Mouse (Mus musculus) forebrain, embryonic 11.5 days (tissue): ENCODE measurements around the gene Atg14. TPM values are rescaled to one million over a fixed set of nuclear protein-coding genes. Genes with fewer than 3 reads are reported as not detected.
"Not testable (repeated sequence)": the region's sequence is repeated elsewhere in the genome, so short reads cannot be mapped to it uniquely, and the experiment has no call there.

Experiments
- ATAC-seq: fragments of 200-750 bp; cut with Nextera tagmentation; replicated peaks from 2 replicates; pipeline ENCODE4 v1.8.0; 2017; ENCODE audit warnings: moderate TSS enrichment; ENCODE audit not compliant: low FRiP score
- DNase-seq: peaks from one replicate; pipeline ENCODE4 v3.0.0-alpha.2; 2017; ENCODE audit warnings: low spot score
- H3K27ac ChIP-seq: fragments of 300-500 bp; sonication (generic); 2 replicates; pipeline ENCODE4 v1.5.1; 2014; ENCODE audit warnings: low read depth, low read length
- H3K27me3 ChIP-seq: fragments of 300-500 bp; sonication (generic); 2 replicates; pipeline ENCODE4 v1.6.1; 2014; ENCODE audit warnings: mild to moderate bottlenecking, low read length, mixed read lengths; ENCODE audit not compliant: control insufficient read depth, insufficient read depth
- H3K36me3 ChIP-seq: fragments of 300-500 bp; sonication (generic); 2 replicates; pipeline ENCODE4 v1.6.1; 2014; ENCODE audit warnings: mild to moderate bottlenecking, low read length, moderate library complexity, mixed read lengths; ENCODE audit not compliant: control insufficient read depth, insufficient read depth
- H3K4me1 ChIP-seq: fragments of 300-500 bp; sonication (generic); replicated peaks from 2 replicates; pipeline ENCODE4 v1.6.1; 2014; ENCODE audit warnings: low read length, mixed read lengths; ENCODE audit not compliant: control insufficient read depth, insufficient read depth
- H3K4me2 ChIP-seq: fragments of 300-500 bp; sonication (generic); 2 replicates; pipeline ENCODE4 v1.6.1; 2014; ENCODE audit warnings: low read depth, mild to moderate bottlenecking, low read length, moderate library complexity, mixed read lengths; ENCODE audit not compliant: severe bottlenecking
- H3K4me3 ChIP-seq: fragments of 300-500 bp; sonication (generic); 2 replicates; pipeline ENCODE4 v1.5.1; 2014; ENCODE audit warnings: low read depth, low read length
- H3K9ac ChIP-seq: fragments of 300-500 bp; sonication (generic); 2 replicates; pipeline ENCODE4 v1.6.1; 2014; ENCODE audit warnings: low read length
- H3K9me3 ChIP-seq: fragments of 300-500 bp; sonication (generic); 2 replicates; pipeline ENCODE4 v1.6.1; 2016; ENCODE audit warnings: low read length, mixed read lengths; ENCODE audit not compliant: control insufficient read depth
- WGBS: fragments of 180-500 bp; shearing (Covaris S2); extraction: QIAGEN DNeasy Blood & Tissue Kit; methylation state at CpG from one replicate; pipeline ENCODE4 v1.1.7; 2014; 5-methylcytosine and 5-hydroxymethylcytosine counted together
- polyA plus RNA-seq: library from polyadenylated mRNA; unstranded; fragments of >200 nt; fragmentation: Nextera tagmentation; extraction: Ambion mirVana; gene quantifications from 2 replicates; pipeline ENCODE4 v1.2.1, GENCODE M21; 2014

Atg14 gene
- polyA plus RNA-seq, 1 experiment from 2014 or later = 16.2 TPM

GRCm38 (mm10) chr14:47534176-47534525 is 36.3 kb downstream of the Atg14 start:
- Histone ChIP-seq H3K4me1 (no peaks in the 10 kb centered on the region), H3K27ac (no peak overlapping the region), H3K36me3 (no peaks in the 10 kb centered on the region), H3K4me3 (no peak overlapping the region), H3K4me2 (no peak overlapping the region), H3K27me3 (no peaks in the 10 kb centered on the region), H3K9ac (no peak overlapping the region), H3K9me3 (no peaks in the 10 kb centered on the region)
- WGBS = 89% methylated on average over 5 of the region's 5 CpGs
- ATAC-seq = 0 out of 2 replicates have a peak, but pooled peaks have one; percentile 10
- DNase-seq = no peak

- 46% methylated on average over 11 of the region's 11 CpGs for WGBS
- ATAC-seq = peak; percentile 75
- peak; percentile 68 for DNase-seq
Observed at GRCm38 (mm10) chr14:47533365-47534175, 36.9 kb downstream of the Atg14 start.

GRCm38 (mm10) chr14:47532496-47532895 is 38.0 kb downstream of the Atg14 start:
- Histone ChIP-seq H3K4me3 (no peak overlapping the region), H3K27ac (no peak overlapping the region), H3K36me3 (no peaks in the 10 kb centered on the region), H3K4me2 (no peak overlapping the region), H3K9ac (no peak overlapping the region), H3K4me1 (no peaks in the 10 kb centered on the region), H3K9me3 (no peaks in the 10 kb centered on the region), H3K27me3 (no peaks in the 10 kb centered on the region)
- 69% methylated on average over 1 of the region's 1 CpGs for WGBS
- no peak for ATAC-seq
- DNase-seq = no peak

More at GRCm38 (mm10) chr14:47533365-47534175, 36.9 kb downstream of the Atg14 start:
- Histone ChIP-seq H3K36me3 (no peaks in the 10 kb centered on the region), H3K27ac (no peak overlapping the region), H3K4me2 (no peak overlapping the region), H3K9ac (no peak overlapping the region), H3K27me3 (no peaks in the 10 kb centered on the region), H3K9me3 (no peaks in the 10 kb centered on the region), H3K4me1 (no peaks in the 10 kb centered on the region), H3K4me3 (no peak overlapping the region)

GRCm38 (mm10) chr14:47529592-47529991 is 40.9 kb downstream of the Atg14 start:
- not testable (repeated sequence) for H3K27me3 ChIP-seq, H3K36me3 ChIP-seq, H3K27ac ChIP-seq

GRCm38 (mm10) chr14:47529019-47529418 is 41.4 kb downstream of the Atg14 start:
- H3K9me3 ChIP-seq = no peaks in the 10 kb centered on the region
- ATAC-seq = no peak
- WGBS = 37% methylated on average over 8 of the region's 8 CpGs

More at GRCm38 (mm10) chr14:47529592-47529991, 40.9 kb downstream of the Atg14 start:
- H3K9ac ChIP-seq, H3K4me1 ChIP-seq, ATAC-seq, H3K4me2 ChIP-seq, DNase-seq, H3K9me3 ChIP-seq, H3K4me3 ChIP-seq: not testable (repeated sequence)
- 94% methylated on average over 11 of the region's 12 CpGs for WGBS

DNA sequence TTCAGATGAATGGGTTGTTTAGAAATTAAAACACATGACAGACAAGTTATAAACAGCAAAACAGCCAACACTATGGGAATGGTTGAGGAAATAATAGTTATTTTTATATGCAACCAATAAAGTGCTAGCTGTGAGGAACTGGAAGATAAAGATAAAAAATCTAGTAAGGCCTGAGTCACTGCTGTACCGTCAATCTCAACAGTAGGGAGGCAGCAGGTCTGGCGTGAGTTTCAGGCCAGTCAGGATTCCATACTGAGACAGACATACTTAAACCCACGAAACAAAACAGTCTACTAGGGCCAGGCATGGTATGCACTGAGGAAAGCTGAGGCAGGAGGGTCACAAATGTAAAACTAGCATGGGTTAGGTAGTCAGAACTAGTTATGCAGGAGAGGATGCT is 42.2 kb downstream of the Atg14 start:
- no peaks in the 10 kb centered on the region for H3K9me3 ChIP-seq
- H3K36me3 ChIP-seq = no peaks in the 10 kb centered on the region
- ATAC-seq (no peak), DNase-seq (no peak)
- H3K4me2 ChIP-seq = no peak overlapping the region
- no peak overlapping the region for H3K4me3 ChIP-seq
- H3K4me1 ChIP-seq = no peaks in the 10 kb centered on the region
- no peaks in the 10 kb centered on the region for H3K27me3 ChIP-seq
- WGBS = 77% methylated on average over 3 of the region's 3 CpGs
- no peak overlapping the region for H3K27ac ChIP-seq
- no peak overlapping the region for H3K9ac ChIP-seq

More at GRCm38 (mm10) chr14:47529019-47529418, 41.4 kb downstream of the Atg14 start:
- no peak overlapping the region for H3K9ac ChIP-seq
- H3K27me3 ChIP-seq = no peaks in the 10 kb centered on the region
- DNase-seq = peak; percentile 63
- no peaks in the 10 kb centered on the region for H3K4me1 ChIP-seq
- H3K27ac ChIP-seq = no peak overlapping the region
- H3K4me2 ChIP-seq = no peak overlapping the region
- no peaks in the 10 kb centered on the region for H3K36me3 ChIP-seq
- H3K4me3 ChIP-seq = no peak overlapping the region

GRCm38 (mm10) chr14:47527833-47528232 is 42.6 kb downstream of the Atg14 start:
- no peak overlapping the region for H3K4me2 ChIP-seq
- WGBS = 84% methylated on average over 2 of the region's 2 CpGs
- no peak overlapping the region for H3K4me3 ChIP-seq
- H3K9ac ChIP-seq = no peak overlapping the region
- ATAC-seq (no peak), DNase-seq (no peak)
- H3K36me3 ChIP-seq = no peaks in the 10 kb centered on the region
- H3K9me3 ChIP-seq = no peaks in the 10 kb centered on the region
- H3K27ac ChIP-seq = no peak overlapping the region
- no peaks in the 10 kb centered on the region for H3K27me3 ChIP-seq
- no peaks in the 10 kb centered on the region for H3K4me1 ChIP-seq

- DNase-seq (no peak), ATAC-seq (no peak)
- H3K27ac ChIP-seq = no peak overlapping the region
- no peaks in the 10 kb centered on the region for H3K4me1 ChIP-seq
- no peak overlapping the region for H3K4me3 ChIP-seq
- H3K36me3 ChIP-seq = no peaks in the 10 kb centered on the region
- no peak overlapping the region for H3K9ac ChIP-seq
- 89% methylated on average over 5 of the region's 5 CpGs for WGBS
- H3K27me3 ChIP-seq = no peaks in the 10 kb centered on the region
- no peak overlapping the region for H3K4me2 ChIP-seq
- H3K9me3 ChIP-seq = no peaks in the 10 kb centered on the region
Observed at GRCm38 (mm10) chr14:47525861-47526260, 44.6 kb downstream of the Atg14 start.

DNA sequence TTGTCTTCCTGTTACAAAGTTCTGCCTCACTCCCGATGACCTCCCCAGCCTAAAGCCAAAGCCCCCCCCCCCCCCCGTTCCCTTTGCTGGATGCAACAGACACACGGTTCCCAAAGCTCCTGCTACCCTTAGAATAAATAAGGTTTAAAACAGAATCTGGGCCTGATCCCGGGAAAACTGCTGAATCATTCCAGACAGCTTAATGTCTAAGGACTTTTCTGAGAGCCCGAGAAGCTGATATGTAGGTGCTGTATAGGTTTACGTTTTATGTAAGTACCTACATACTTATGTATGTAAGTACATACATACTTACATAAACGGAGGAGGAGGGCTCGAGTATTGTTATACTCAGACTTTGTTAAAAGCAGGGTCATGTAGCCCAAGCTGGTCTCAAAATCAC is 45.1 kb downstream of the Atg14 start:
- Histone ChIP-seq H3K27me3 (no peaks in the 10 kb centered on the region), H3K36me3 (no peaks in the 10 kb centered on the region)
- no peak for DNase-seq

More for the DNA sequence above, 45.1 kb downstream of the Atg14 start:
- Histone ChIP-seq H3K4me2 (no peak overlapping the region), H3K4me3 (no peak overlapping the region), H3K27ac (no peak overlapping the region), H3K9me3 (no peaks in the 10 kb centered on the region), H3K4me1 (no peaks in the 10 kb centered on the region), H3K9ac (no peak overlapping the region)
- ATAC-seq = no peak
- WGBS = 89% methylated on average over 8 of the region's 8 CpGs
